Mouse (Mus musculus) cortical plate, adult 2 months (tissue): ENCODE measurements at regions not wholly inside any gene's neighbourhood (a gene's known extent, or its start where the extent isn't known, plus 50 kb on each side); places are given as distances from the start of the nearest gene placed in this dataset.

Experiments used
- CTCF ChIP-seq: fragments of 200-500 bp; IDR thresholded peaks from 2 replicates; pipeline ENCODE4 v1.5.1; 2011; ENCODE audit warnings: mild to moderate bottlenecking, control low read depth, low read length; ENCODE audit not compliant: insufficient read depth; ENCODE audit errors: extremely low read depth
- POLR2A ChIP-seq: fragments of 200-500 bp; IDR thresholded peaks from 2 replicates; pipeline ENCODE4 v1.6.1; 2011; ENCODE audit warnings: mild to moderate bottlenecking, low read length, control low read depth; ENCODE audit not compliant: insufficient read depth; ENCODE audit errors: extremely low read depth

- no peak for TF ChIP-seq CTCF
- no peak for TF ChIP-seq POLR2A
These were observed 86.1 kb downstream of the E030025P04Rik start for GRCm38 (mm10) chr11:109058021-109058420.
